Mouse (Mus musculus) midbrain, postnatal 0 days (tissue): ENCODE measurements around the gene Emx1. TPM values are rescaled to one million over a fixed set of nuclear protein-coding genes. Genes with fewer than 3 reads are reported as not detected.

Source experiments
- ATAC-seq: fragments of 200-750 bp; cut with Nextera tagmentation; 2 replicates; pipeline ENCODE4 v1.8.0; 2017; ENCODE audit warnings: moderate number of reproducible peaks, mild to moderate bottlenecking, moderate TSS enrichment, moderate library complexity; ENCODE audit not compliant: low FRiP score
- DNase-seq: peaks from one replicate; pipeline ENCODE4 v3.0.0-alpha.2; 2015; ENCODE audit warnings: low spot score
- H3K27ac ChIP-seq: fragments of 300-500 bp; sonication (generic); 2 replicates; pipeline ENCODE4 v1.5.1; 2014; ENCODE audit warnings: low read depth, mild to moderate bottlenecking, low read length, mixed read lengths
- H3K27me3 ChIP-seq: fragments of 300-500 bp; sonication (generic); 2 replicates; pipeline ENCODE4 v1.6.1; 2014; ENCODE audit warnings: low read length, control low read depth, mixed read lengths; ENCODE audit not compliant: insufficient read depth
- H3K36me3 ChIP-seq: fragments of 300-500 bp; sonication (generic); 2 replicates; pipeline ENCODE4 v1.6.1; 2014; ENCODE audit warnings: low read length, control low read depth, mixed read lengths; ENCODE audit not compliant: insufficient read depth
- H3K4me1 ChIP-seq: fragments of 300-500 bp; sonication (generic); 2 replicates; pipeline ENCODE4 v1.6.1; 2014; ENCODE audit warnings: mild to moderate bottlenecking, control low read depth, antibody characterized with exemption, low read length, mixed read lengths; ENCODE audit not compliant: insufficient read depth
- H3K4me2 ChIP-seq: fragments of 300-500 bp; sonication (generic); 2 replicates; pipeline ENCODE4 v1.6.1; 2014; ENCODE audit warnings: low read depth, mild to moderate bottlenecking, low read length, mixed read lengths; ENCODE audit not compliant: poor library complexity, severe bottlenecking
- H3K4me3 ChIP-seq: fragments of 300-500 bp; sonication (generic); 2 replicates; pipeline ENCODE4 v1.5.1; 2014; ENCODE audit warnings: low read depth, mild to moderate bottlenecking, low read length, moderate library complexity
- H3K9ac ChIP-seq: fragments of 300-500 bp; sonication (generic); replicated peaks from 2 replicates; pipeline ENCODE4 v1.6.1; 2014; ENCODE audit warnings: mild to moderate bottlenecking, low read length, moderate library complexity, mixed read lengths; ENCODE audit not compliant: poor library complexity, severe bottlenecking
- H3K9me3 ChIP-seq: fragments of 300-500 bp; sonication (generic); 2 replicates; pipeline ENCODE4 v1.6.1; 2016; ENCODE audit warnings: low read length, control low read depth
- CTCF ChIP-seq: IDR thresholded peaks from 2 replicates; pipeline ENCODE4 v1.5.1; 2016; ENCODE audit warnings: antibody characterized with exemption, mild to moderate bottlenecking
- WGBS: fragments of 180-500 bp; shearing (Covaris S2); extraction: QIAGEN DNeasy Blood & Tissue Kit; methylation state at CpG from one replicate; pipeline ENCODE4 v1.1.7; 2014; 5-methylcytosine and 5-hydroxymethylcytosine counted together
- polyA plus RNA-seq: library from polyadenylated mRNA; unstranded; fragments of >200 nt; fragmentation: Nextera tagmentation; extraction: Ambion mirVana; gene quantifications from 2 replicates; pipeline ENCODE4 v1.2.1, GENCODE M21; 2015
- total RNA-seq: library from RNA; depleted of rRNA; stranded (reverse); fragments of >200 nt; gene quantifications from 2 replicates; pipeline ENCODE4 v1.2.3, GENCODE M21; 2014; rRNA removed

The Emx1 gene
- total and polyA plus RNA-seq, 2 experiments from 2014 or later: 0.64 to 0.88 TPM

- no peak for ATAC-seq
- no peak for TF ChIP-seq CTCF
- Histone ChIP-seq H3K9ac (no peak overlapping the region), H3K27me3 (no peaks in the 10 kb centered on the region), H3K4me2 (no peak overlapping the region), H3K27ac (no peak overlapping the region), H3K4me3 (no peak overlapping the region), H3K4me1 (no peaks in the 10 kb centered on the region), H3K36me3 (no peaks in the 10 kb centered on the region), H3K9me3 (no peaks in the 10 kb centered on the region)
- 56% methylated on average over 10 of the region's 10 CpGs for WGBS
- no peak for DNase-seq
Observed at GRCm38 (mm10) chr6:85237595-85238337, 50.5 kb downstream of the Emx1 start.

- Histone ChIP-seq H3K4me3 (no peak overlapping the region), H3K4me2 (no peak overlapping the region), H3K27ac (no peak overlapping the region), H3K36me3 (no peaks in the 10 kb centered on the region), H3K4me1 (no peaks in the 10 kb centered on the region), H3K27me3 (no peaks in the 10 kb centered on the region), H3K9me3 (no peaks in the 10 kb centered on the region), H3K9ac (no peak overlapping the region)
- DNase-seq: peak; percentile 64
- WGBS: 15% methylated on average over 4 of the region's 4 CpGs
- peak; percentile 78 for TF ChIP-seq CTCF
- no peak for ATAC-seq
Observed at GRCm38 (mm10) chr6:85239044-85239489, 51.8 kb downstream of the Emx1 start.

- no peak overlapping the region for H3K9ac ChIP-seq
- no peaks in the 10 kb centered on the region for H3K27me3 ChIP-seq
- no peak overlapping the region for H3K27ac ChIP-seq
- no peaks in the 10 kb centered on the region for H3K4me1 ChIP-seq
- H3K4me3 ChIP-seq: no peak overlapping the region
- no peaks in the 10 kb centered on the region for H3K9me3 ChIP-seq
- DNase-seq: no peak
- 0 out of 2 replicates have a peak, but pooled peaks cover 2% of the 10 kb centered on the region for H3K36me3 ChIP-seq
- TF ChIP-seq CTCF: no peak
- H3K4me2 ChIP-seq: no peak overlapping the region
- no peak for ATAC-seq
- WGBS: 70% methylated on average over 9 of the region's 9 CpGs
Observed at GRCm38 (mm10) chr6:85249821-85250220, 62.6 kb downstream of the Emx1 start.

- no peaks in the 10 kb centered on the region for H3K9me3 ChIP-seq
- WGBS: 56% methylated on average over 6 of the region's 6 CpGs
- no peaks in the 10 kb centered on the region for H3K27me3 ChIP-seq
- ATAC-seq: no peak
- H3K4me2 ChIP-seq: no peak overlapping the region
- no peak overlapping the region for H3K9ac ChIP-seq
- no peak for TF ChIP-seq CTCF
- H3K36me3 ChIP-seq: no peaks in the 10 kb centered on the region
- H3K27ac ChIP-seq: no peak overlapping the region
- no peak overlapping the region for H3K4me3 ChIP-seq
- no peaks in the 10 kb centered on the region for H3K4me1 ChIP-seq
- DNase-seq: no peak
Observed at GRCm38 (mm10) chr6:85250811-85251241, 63.6 kb downstream of the Emx1 start.

- Histone ChIP-seq H3K27me3 (no peaks in the 10 kb centered on the region), H3K27ac (no peak overlapping the region), H3K9ac (no peak overlapping the region), H3K9me3 (no peaks in the 10 kb centered on the region), H3K4me1 (no peaks in the 10 kb centered on the region), H3K4me3 (no peak overlapping the region), H3K36me3 (no peaks in the 10 kb centered on the region), H3K4me2 (no peak overlapping the region)
- no peak for DNase-seq
- 74% methylated on average over 17 of the region's 17 CpGs for whole genome bisulfite sequencing
- no peak for ATAC-seq
- TF ChIP-seq CTCF: no peak
Observed at GRCm38 (mm10) chr6:85252251-85253058, 65.2 kb downstream of the Emx1 start.

GRCm38 (mm10) chr6:85253275-85253674, 66.0 kb downstream of the Emx1 start:
- peak; percentile 51 for TF ChIP-seq CTCF
- H3K27me3 ChIP-seq: no peaks in the 10 kb centered on the region
- WGBS: 82% methylated on average over 3 of the region's 3 CpGs
- no peak for DNase-seq
- no peak overlapping the region for H3K27ac ChIP-seq
- no peak overlapping the region for H3K4me2 ChIP-seq
- H3K4me1 ChIP-seq: no peaks in the 10 kb centered on the region
- H3K4me3 ChIP-seq: no peak overlapping the region
- no peak overlapping the region for H3K9ac ChIP-seq
- no peaks in the 10 kb centered on the region for H3K9me3 ChIP-seq
- ATAC-seq: no peak; the same call in 1 of the 2 replicates
- no peaks in the 10 kb centered on the region for H3K36me3 ChIP-seq

Other genes with a start within 250 kb of the Emx1 start
- gene Exoc6b, start 117.9 kb upstream of the Emx1 start, total RNA-seq: 43.7 and 54.6 TPM in 2 replicates
- gene Exoc6b, start 117.9 kb upstream of the Emx1 start, polyA plus RNA-seq: 35.3 and 37.0 TPM in 2 replicates
- gene Spr, start 49.7 kb upstream of the Emx1 start, total RNA-seq: 29.0 and 32.5 TPM in 2 replicates
- 28.4 and 32.9 TPM in 2 replicates for gene Spr, start 49.7 kb upstream of the Emx1 start, polyA plus RNA-seq
- gene Sfxn5, start 146.0 kb downstream of the Emx1 start, total RNA-seq: 98.6 and 135 TPM in 2 replicates
- gene Sfxn5, start 146.0 kb downstream of the Emx1 start, polyA plus RNA-seq: 76.1 and 76.3 TPM in 2 replicates
- gene Rab11fip5, start 187.2 kb downstream of the Emx1 start, total RNA-seq: 52.9 and 65.5 TPM in 2 replicates
- 24.3 and 27.2 TPM in 2 replicates for gene Rab11fip5, start 187.2 kb downstream of the Emx1 start, polyA plus RNA-seq
- not detected in 2 replicates for gene Noto, start 236.4 kb downstream of the Emx1 start, total RNA-seq
- not detected in 2 replicates for gene Noto, start 236.4 kb downstream of the Emx1 start, polyA plus RNA-seq
- gene Smyd5, start 244.6 kb downstream of the Emx1 start, total RNA-seq: 66.6 and 71.4 TPM in 2 replicates
- gene Smyd5, start 244.6 kb downstream of the Emx1 start, polyA plus RNA-seq: 65.6 and 66.5 TPM in 2 replicates